Mouse (Mus musculus) right cerebral cortex, postnatal 14 days (tissue): ENCODE measurements around the gene Erbb2.
A peak's percentile ranks its signal among the peaks of the same experiment; 100 is the strongest.

Source experiments
- DNase-seq: peaks from one replicate; pipeline ENCODE4 v3.0.0; 2022

The Erbb2 gene

GRCm38 (mm10) chr11:98385638-98386585 lies 26.4 kb upstream of the Erbb2 start, which contains the start of gene Pnmt:
Gene Pnmt (plus strand): TSS chr11:98386450.
- DNase-seq, result no peak

DNA sequence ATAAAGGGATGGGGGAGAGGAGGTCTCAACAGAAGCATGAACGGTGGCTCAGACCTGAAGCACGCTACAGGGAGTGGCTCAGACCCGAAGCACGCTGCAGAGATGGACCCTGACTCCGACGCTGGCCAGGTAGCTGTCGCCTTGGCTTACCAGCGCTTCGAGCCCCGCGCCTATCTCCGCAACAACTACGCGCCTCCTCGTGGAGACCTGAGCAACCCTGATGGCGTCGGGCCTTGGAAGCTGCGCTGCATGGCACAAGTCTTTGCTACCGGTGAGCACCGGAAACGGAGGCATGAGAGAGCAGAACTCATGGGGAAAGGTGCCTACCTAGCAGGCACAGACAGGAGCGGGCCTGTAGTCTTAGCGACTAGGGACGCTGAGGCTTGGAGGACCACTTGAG lies 25.7 kb upstream of the Erbb2 start:
- no peak for DNase-seq

- DNase-seq, result no peak
Measured at GRCm38 (mm10) chr11:98387056-98387577, 25.2 kb upstream of the Erbb2 start.

DNA sequence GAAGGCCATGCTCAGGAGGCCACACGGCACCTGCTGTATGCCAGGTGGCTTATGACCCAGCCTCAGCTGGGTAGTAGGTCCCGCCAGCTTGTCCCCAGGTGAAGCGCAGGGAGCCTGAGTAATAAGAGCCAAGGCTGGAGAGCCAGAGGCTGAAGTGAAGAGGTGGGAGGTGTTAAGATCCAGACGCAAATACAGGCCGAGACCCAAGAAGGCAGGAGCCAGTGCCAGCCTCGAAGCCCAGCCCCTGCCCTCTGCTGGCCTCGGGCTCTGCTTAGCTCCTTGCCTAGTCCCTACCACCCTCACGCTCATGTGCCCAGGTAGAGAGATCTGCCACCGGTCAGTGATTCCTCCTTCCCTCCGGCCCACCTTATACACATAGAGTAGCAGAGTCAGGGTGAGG lies 24.0 kb upstream of the Erbb2 start:
- no peak for DNase-seq

GRCm38 (mm10) chr11:98389221-98389780 lies 23.0 kb upstream of the Erbb2 start:
- DNase-seq, result peak; percentile 78

DNA sequence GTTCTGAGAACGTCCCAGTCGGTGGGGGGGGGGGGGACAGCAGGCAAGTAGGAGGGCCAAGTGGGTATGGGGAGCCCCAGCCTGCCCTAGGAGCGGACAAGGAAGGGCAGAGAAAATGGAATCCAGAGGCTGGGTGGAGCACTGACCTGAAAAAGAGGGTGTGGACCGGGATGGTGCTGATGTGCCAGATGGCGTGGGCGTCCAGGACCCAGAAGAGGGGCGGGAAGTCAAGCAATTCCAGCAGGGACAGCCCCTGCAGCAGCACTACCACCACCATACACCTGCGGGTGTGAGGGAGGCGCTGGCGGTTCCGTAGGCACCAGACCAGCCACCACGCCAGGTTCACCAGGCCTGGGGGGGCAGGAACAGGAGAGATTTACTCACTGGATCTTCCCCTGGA lies 22.1 kb upstream of the Erbb2 start:
- DNase-seq, result no peak

- no peak for DNase-seq
Measured at GRCm38 (mm10) chr11:98392034-98392433, 20.2 kb upstream of the Erbb2 start.

DNA sequence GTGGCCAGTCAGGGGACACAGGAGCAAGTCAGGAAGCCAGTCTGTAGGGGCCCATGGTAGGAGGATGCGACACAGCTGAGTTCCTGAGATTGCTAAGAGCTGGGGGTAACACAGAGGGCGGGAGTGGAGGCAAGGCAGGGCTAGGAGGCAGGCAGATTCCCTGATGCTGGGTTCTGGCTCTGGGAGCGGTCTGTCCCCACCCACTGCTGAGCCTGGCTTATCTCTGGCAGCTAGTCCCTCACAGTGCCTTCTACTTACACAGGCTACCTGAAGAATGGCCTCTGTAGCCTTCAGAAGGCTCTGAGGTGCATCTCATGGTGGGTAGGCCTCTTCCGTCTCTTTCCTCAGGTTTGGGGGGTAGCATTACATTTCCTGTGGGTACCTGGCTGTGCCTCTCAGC lies 19.6 kb upstream of the Erbb2 start:
- DNase-seq, result no peak

DNA sequence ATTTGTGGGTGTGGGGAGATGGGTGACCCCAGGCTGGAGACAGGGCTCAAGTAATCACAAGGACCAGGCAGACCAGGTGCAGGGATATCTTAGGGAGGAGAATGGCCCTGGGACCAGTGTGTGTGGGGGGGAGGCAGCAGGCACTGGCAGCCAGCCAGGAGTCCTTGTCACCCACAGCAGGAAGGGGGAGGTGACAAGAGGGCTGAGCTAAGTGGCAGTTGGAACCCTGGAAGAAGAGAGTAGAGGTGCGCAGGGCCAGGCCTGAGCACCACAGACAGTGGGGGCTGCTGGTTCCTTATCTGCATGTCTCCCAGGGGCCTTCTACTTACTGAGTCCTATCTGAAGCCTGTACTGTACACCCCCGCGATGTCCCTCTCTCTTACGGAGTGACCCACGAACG lies 19.0 kb upstream of the Erbb2 start:
- no peak for DNase-seq

DNA sequence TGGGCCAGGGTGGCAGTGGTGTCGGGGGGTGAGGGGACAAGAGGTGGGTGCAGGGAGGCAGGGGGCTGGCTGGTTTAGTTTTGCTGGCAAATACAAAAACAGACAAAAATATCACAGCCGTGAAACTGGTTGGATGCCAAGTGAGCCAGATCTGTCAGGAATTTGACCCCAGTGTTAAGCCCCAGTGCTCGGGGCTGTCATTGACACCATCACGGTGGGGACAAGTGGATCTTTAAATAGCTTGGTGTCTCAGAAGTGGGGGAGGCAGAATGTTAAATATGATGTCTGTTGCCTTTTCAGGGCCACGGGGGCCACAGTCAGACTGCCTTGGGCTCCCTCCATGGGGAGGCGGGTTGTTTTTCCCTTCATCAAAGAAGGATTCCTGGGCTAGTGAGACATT lies 18.0 kb upstream of the Erbb2 start:
- DNase-seq, result no peak

DNA sequence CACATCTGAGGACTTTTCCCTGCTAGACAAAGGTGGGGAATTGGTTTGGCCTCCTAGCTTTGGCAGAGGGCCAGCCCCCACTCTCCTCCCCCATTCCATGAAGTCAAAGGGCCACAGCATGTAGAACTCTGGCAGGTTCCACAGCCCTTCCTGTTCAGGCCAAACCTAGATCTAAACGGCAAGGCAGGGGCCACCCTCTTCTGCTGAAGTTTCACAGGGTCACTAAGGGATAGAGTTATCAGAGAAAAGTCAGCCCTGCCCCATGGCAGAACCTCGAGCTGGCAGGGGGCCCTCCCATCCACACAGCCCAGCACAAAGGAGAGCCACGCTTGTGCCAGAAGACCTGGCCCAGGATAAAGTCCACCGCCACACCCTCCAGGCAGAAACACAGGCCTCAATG lies 17.2 kb upstream of the Erbb2 start:
- DNase-seq, result no peak

- DNase-seq, result no peak
Measured at GRCm38 (mm10) chr11:98397946-98398345, 14.3 kb upstream of the Erbb2 start.

DNA sequence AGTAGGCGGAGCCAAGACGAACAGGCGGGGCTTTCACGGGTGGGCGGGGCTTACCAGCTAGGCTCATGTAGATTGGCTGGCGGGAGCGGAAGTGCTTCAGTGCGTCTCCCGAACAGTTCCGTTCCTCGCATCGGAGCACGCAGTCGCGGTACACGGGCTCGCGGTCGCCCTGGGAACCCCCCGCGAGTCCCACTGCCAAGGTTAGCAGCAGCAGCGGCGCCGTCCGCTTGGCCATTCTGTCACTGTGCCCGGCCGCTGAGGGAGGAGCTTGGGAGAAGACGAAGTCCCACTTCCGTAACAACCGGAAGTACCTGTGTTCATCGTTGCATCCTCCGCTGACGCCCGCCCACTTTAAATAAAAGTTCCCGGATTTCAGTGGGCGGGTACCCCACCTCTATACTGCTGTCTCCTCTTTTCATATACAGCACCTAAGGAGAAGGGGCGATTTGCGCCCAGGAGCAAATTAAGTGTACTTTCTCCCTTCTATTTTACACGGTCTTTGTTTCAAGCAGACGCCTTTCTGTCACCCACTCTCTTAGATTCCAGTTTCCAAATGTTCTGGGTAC lies 12.0 kb upstream of the Erbb2 start, which contains the start of gene Pgap3:
Gene Pgap3, minus strand, starts transcription at position 330 of the 566 bp plus-strand sequence.
- DNase-seq, result peak; percentile 85

DNA sequence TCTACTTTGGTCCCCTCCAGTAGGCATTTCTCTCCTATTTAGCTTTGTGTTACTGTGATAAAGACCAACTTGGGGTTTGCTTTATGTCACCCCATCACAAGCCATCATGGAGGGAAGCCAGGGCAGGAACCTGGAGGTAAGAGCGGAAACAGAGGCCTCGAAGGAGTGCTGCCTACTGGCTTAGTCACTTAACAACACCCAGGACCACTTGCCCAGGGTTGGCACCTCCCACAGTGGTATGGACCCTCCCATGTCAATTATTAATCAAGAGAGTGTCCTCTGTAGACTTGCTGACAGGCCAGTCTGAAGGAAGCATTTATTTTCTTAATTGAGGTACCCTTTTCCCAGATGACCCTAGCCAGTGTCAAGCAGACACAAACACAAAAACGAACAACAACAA lies 11.5 kb upstream of the Erbb2 start:
- no peak for DNase-seq

DNA sequence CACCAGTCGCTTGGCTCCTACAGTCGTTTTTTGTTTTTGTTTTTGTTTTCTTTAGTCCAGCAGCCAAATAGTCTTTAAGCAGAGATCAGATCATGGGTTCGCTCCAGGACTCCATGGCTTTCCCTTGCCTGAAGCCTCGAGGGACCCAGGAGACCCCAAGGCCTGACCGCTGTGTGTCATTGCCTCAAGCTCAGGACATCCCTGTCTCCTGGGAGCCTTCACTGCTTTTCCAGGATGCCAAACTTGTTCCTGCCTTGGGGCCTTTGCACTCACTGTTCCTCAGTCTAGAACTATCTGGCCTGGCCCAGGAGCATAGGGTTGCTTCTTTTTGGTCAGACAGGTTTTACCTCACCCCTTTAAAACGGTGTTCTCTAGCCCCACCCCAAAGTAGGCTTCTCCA lies 5.6 kb upstream of the Erbb2 start:
- DNase-seq, result no peak

- no peak for DNase-seq
Measured at GRCm38 (mm10) chr11:98408872-98409271, 3.4 kb upstream of the Erbb2 start.

GRCm38 (mm10) chr11:98409341-98409822 lies 2.9 kb upstream of the Erbb2 start:
- DNase-seq, result no peak

- no peak for DNase-seq
Measured at GRCm38 (mm10) chr11:98412797-98413301, 579 bp downstream of the Erbb2 start.

DNA sequence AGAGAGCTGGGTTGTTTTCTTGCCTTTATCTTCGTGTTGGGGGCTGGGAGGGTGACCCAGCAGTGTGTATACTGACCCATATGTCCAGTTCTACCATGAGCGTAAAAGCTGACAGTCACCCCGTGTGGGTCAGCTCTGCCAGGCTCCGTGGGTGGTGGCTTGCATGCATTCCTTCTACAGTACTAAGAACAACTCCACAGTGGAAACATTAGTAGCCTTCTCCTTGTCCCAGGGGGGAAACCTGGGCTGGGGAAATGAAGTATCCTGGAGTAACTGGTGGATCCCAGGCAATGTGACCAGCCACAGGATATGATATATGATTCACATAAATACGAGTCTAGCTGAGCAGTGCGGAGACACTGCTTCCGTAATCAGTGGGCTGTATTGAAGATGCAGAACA lies 1.5 kb downstream of the Erbb2 start:
- no peak for DNase-seq

DNA sequence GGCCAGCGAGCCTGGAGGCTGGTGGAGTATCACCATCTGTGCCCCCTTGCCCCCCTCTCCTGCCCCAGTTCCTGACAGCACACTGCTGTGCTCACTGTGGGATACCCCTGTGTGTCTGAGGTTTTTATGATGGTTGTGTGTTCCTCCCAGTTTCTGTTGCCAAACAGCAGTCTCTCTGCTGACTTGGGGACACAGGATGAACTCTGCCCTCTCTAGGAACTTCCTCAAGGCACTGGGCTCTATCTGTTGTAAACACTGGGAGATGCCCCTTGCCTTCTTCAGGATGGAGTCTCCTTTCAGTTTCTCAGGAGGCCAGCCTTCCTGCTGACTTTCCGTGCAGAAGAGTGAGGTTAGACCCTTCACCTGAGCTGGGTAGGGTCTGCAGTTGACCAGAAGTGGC lies 1.9 kb downstream of the Erbb2 start:
- no peak for DNase-seq

DNA sequence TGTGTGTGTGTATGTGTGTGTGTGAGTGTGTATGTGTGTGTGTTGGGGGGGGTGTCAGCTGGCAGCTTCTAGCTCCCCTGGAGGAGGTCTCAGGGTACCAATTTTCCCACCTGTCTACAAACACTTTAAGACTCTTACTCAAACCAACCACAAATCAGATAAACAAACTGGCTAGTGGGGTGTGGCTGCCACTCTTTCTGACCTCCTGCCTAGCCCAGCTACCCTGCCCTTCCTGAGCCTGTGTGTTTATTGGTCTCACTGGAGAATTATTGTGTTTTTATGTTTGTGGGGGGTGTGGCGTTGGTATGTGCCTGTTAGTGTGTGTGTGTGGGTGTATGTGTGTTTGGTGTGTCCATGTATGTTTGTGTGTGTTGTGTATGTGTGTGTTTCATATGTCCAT lies 4.8 kb downstream of the Erbb2 start:
- DNase-seq, result no peak

DNA sequence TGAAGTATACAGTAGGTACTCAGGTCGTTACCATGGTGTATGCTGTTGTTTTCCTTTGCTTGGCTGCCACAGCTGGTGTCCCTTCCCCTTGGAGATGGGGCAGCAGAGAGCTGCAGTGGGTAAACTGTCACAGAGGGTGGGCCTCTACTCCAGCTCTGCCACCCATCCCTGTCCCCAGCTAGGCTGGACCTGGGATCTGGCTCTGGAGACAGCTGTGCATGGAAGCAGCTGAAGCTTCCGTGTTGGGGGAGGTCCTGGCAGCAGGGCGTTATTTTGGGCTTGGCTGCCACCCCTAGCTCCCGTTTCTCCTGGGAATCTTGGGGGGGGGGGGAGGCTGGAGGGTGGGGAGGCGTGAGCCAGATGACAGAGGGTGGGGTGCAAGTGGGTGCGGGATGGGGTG lies 6.0 kb downstream of the Erbb2 start:
- DNase-seq, result no peak

- DNase-seq, result no peak
Measured at GRCm38 (mm10) chr11:98418939-98419547, 6.8 kb downstream of the Erbb2 start.
